Mouse (Mus musculus): ENCODE measurements around the gene Wbp2.

Wbp2 gene

DNA sequence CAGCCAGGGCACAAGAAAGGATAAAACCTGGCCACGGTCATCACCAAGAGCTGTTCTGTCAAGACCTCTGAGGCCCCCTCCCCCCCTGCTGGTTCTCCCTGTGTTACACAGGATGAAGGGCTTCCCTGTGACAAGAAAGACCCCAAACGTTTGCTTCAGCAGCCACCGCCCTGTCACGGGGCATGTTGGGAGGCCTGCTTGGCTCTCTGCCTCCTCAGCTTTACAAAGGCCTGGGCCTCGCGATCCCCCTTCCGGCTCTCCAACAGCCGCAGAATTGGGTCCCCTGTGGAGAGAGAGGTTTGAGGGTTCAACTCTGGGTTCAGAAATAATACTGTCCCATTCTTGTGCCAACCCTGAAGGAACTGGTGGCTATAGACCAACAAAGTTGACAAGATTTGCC lies 24.3 kb downstream of the Wbp2 start:
- no peak for DNase-seq (ENCODE audit: low read depth, low spot score)

DNA sequence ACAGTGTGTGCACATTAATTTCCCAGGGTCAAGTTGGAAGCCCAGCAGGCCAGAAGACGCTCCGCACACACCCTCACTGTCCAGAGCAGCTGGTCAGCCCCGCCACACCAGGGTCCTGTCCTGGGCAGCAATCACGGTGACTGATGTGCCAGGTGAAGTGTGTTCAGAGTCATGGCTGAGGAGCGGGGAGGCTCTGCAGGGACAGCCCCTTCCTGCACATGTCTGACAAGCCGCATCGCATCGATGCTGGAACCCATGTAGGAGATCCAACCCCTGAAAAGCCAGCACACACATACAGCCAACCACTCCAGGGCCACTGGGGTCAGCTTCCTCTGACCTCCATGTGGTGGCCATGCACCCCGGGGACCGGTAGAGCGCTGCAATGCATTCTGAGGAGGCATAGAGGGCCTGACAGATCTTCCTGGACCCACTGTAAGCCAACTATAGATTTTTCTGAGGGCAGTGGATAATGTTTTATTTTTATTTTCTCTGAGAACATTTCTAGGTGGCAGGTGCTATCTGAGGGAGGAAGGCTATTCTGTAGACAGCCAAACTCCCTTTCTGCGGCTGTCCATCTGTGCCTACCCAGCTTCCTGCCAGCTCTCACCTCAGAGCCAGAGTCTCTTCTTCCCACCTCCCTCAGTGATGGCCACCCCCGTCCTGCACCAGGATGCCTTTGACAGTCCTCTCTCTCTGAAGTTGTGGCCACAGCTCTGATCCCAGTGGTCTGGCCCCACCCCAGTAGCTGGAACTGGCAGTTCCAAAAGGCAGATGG lies 25.0 kb downstream of the Wbp2 start:
- no peak for DNase-seq (ENCODE audit: low read depth, low spot score)

DNA sequence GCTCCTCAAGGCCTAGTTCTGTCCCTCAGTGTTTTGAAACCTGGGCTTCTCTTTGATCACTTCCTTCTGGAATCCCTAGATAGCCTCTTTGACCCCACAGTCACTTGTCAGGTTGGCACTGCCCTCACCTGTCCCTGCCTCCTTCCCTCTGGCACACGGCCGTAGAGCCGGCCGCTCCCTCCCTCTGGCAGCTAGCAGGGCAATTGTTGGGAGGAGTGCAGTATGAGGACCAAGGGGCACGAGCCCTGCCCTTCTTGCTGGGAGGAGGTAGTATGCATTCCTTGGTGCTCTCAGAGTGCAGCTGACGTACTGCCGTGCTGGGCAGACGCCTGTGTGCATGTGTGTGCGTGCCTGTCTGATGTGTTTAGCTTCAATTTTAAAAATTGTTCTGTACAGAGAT lies 26.2 kb downstream of the Wbp2 start:
- no peak for DNase-seq (ENCODE audit: low read depth, low spot score)

DNA sequence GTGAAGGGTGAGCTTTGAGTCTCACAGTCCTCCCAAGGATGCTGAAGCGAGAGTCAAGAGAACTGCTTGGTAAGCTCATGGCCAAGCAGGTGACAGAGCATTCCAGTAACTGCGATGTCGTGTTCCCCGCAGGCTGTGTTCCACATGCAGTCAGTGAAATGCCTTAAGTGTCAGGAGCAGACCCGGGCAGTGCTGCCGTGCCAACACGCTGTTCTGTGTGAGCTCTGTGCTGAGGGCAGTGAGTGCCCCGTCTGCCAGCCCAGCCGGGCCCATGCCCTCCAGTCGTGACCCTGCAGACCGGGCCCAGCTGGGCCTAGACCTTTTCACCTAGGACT lies 27.1 kb downstream of the Wbp2 start:
- DNase-seq (ENCODE audit: low read depth, low spot score), result no peak

DNA sequence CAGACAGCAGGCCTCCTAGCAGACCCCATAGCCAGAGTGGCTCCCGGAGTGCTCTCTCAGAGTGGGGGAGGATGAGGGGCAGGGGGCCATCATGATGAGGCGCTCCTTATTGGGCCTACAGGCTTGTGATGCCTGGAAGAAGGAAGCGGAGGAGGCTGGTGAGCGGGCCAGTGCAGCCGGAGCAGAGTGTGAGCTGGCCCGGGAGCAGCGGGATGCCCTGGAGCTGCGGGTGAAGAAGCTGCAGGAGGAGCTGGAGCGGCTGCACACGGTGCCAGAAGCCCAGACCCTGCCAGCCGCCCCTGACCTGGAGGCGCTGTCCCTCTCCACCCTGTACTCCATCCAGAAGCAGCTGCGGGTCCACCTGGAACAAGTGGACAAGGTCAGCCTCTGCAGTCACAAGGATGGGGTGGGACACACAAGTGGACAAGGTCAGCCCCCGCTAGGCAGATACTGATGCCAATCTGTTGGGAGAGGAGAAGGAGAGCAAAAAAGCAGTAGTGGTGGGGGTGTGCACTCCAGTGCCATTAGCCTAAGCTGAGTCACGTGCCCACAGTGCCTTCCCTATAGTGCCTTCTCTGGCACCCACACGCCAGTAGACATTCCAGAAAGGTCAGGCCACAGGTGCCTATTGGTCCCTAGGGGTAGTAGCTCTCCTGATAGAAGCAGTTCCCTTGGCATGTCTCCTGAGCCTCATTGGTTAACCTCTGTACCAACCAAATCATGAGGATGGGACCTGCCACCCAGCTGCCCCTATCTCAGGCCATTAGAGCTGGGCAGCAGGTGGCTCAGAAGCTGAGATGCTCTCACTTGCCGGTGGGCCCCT lies 27.7 kb downstream of the Wbp2 start:
- no peak for DNase-seq (ENCODE audit: low read depth, low spot score)

DNA sequence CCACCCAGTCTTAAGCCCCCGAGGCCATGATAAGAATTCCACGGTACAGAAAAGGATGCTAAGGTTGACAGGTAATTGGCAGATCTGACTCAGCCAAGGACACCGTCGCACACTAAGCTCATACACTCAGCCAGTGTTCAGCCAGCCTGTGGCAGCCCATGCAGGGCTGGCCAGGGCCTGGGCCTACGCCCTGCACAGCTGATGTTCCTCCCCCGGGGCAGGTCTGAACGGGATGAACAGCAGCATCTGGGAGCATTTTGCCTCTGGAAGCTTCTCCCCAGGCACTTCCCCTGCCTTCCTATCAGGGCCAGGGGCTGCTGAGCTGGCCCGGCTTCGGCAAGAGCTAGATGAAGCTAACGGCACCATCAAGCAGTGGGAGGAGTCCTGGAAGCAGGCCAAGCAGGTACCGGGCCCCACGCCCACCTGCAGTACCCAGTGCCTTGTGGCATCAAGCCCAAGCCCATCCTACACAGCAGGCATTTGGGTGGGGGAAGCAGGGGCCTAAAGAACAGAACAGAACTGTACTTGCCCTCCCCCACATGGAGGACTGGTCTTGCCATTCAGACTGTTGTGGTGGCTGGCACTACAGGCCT lies 28.7 kb downstream of the Wbp2 start:
- DNase-seq (ENCODE audit: low read depth, low spot score), result no peak

DNA sequence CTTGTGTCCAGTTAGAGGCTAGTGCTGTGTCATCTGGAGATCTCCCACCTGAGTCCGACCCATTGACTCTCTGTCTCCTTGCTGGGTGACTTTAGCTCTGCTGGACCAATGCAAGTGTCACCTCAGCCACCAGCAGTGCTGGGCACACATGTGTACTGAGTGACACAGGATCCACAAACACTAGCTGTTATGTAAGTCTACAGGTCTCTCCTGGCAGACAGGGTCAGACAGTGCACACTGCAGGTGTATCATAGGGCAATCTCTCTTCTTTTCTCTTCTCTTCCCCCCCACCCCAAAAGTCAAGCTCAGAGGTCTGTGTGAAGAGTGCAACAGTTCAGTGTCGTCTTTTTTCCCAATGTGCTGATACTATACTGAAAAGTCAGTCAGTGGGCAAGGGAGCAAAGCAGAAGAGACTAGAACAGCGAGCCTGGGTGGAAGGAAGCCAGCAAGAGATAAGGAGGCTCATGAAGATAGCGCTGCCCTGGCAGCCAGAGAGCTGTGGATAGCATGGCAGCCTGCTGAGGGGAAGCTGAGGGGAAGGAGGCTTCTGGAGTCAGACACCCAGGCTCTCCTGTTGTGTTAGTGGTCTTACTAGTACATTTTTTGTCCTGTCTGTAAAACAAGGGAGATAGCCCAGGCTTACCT lies 29.4 kb downstream of the Wbp2 start:
- DNase-seq (ENCODE audit: low read depth, low spot score), result no peak

DNA sequence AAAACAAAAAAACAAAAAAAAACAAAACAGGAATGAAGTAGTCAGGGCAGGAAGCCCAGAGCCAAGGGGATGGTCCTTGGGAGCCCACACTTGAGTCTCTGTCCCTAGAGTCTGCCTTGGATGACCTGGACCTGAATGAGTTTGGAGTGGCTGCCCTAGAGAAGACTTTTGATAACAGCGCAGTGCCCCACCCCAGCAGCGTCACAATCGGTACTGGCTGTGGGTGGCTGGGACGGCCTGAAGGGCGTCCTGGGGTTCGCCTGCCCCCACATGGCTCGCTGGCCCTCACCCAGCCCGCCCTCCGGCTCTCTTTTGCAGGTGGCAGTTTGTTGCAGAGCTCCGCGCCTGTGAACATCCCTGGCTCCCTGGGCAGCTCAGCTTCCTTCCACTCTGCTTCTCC lies 30.9 kb downstream of the Wbp2 start:
- DNase-seq (ENCODE audit: low read depth, low spot score), result no peak

DNA sequence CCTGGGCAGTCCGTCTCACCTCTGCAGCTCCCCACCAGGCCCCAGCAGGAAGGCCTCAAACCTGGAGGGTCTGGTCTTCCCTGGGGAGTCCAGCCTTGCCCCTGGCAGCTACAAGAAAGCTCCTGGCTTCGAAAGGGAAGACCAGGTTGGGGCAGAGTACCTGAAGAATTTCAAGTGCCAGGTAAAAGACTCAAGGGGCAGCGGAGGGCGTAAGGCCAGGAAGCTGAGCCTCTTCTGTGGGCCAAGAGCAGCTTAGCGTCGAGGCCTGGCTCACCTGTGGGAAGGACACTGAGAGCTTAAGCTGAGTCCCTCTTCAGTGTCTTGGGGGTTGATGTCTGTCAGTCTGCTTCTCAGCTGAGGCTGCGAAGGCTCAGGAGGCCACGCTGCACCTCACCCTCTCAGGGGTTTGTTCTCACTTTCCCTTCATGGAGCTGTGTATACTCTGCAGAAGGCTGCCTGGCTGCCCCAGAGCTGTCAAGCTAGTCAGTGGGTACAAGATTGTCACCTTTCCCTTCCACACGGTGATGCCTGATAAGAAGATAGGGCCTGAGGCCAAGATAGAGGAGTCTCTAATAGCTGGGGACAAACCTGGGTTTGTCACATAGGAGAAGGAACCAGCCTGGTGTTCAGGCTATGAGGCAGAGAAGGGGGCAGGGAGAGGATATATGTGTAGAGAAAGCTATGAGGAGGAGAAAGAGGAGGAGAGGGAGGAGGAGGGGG lies 33.1 kb downstream of the Wbp2 start:
- no peak for DNase-seq (ENCODE audit: low read depth, low spot score)

DNA sequence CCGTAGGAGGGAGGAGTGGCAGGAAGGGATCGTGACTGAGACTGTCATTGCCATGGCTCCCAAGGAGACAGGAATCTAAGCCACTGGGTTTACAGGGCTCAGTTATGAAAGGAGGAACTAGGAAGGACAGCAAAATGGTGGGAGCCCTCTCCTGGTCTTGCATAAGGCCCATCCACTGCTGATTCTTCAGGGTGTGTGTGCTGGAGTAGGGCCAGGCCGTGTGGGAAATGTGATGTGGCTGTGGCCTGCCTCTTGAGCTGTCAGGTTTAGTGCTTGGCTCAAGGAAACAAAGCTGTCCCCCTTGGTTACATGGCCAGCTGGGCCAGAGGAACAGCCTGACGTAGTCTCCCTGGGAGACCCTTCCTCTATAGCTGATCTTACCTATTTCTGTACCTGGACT lies 36.6 kb downstream of the Wbp2 start:
- DNase-seq (ENCODE audit: low read depth, low spot score), result no peak

DNA sequence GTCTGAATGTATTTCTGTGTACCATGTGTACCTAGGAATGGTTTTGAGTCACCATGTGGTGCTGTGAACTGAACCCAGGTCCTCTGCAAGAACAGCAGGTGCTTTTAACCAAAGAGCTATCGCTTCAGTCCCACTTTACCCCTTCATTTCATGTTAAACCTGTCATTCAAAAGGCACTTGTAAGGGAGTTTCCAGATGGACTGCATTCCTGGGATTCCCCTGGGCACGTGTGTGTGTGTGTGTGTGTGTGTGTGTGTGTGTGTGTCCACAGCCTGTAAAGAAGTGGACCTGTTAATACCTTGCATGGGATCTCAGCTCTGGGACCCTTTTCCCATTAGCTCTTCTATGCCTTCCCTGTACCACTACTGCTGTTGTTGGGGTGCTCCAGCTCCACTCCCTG lies 37.2 kb downstream of the Wbp2 start:
- DNase-seq (ENCODE audit: low read depth, low spot score), result no peak

DNA sequence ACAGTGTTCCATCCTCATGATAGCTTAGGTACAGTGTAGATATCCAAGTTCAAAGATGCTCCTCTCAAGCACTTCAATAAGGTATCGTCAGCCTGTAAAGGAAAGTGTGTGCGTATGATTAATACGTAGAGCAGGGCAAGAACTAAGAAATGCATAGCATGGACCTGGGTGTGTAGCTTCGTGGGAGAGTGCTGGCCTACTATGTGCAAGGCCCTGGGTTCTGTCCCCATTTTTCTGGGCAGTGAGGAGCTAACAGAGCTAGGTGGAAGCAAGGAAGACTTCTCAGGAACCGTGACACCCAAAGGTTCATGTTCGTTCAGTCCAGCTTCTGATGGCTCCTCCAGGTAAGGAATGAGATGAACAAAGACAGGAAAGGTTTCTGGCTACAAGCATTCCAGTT lies 41.6 kb downstream of the Wbp2 start:
- no peak for DNase-seq (ENCODE audit: low read depth, low spot score)

DNA sequence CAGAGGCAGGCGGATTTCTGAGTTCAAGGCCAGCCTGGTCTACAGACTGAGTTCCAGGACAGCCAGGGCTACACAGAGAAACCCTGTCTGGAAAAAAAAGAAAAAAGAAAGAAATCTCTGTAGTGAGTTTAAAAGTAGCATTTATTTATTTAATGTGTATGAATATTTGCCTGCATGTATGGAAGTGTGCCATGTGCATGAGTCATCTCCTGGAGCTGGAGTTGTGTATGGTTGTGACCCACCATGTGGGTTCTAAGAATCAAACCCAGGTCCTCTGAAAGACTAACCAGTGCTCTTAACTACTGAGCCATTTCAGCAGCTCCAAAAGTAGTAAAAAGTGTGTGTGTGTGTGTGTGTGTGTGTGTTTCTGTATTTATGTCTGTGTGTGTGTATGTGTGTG lies 43.5 kb downstream of the Wbp2 start:
- DNase-seq (ENCODE audit: low read depth, low spot score), result no peak

DNA sequence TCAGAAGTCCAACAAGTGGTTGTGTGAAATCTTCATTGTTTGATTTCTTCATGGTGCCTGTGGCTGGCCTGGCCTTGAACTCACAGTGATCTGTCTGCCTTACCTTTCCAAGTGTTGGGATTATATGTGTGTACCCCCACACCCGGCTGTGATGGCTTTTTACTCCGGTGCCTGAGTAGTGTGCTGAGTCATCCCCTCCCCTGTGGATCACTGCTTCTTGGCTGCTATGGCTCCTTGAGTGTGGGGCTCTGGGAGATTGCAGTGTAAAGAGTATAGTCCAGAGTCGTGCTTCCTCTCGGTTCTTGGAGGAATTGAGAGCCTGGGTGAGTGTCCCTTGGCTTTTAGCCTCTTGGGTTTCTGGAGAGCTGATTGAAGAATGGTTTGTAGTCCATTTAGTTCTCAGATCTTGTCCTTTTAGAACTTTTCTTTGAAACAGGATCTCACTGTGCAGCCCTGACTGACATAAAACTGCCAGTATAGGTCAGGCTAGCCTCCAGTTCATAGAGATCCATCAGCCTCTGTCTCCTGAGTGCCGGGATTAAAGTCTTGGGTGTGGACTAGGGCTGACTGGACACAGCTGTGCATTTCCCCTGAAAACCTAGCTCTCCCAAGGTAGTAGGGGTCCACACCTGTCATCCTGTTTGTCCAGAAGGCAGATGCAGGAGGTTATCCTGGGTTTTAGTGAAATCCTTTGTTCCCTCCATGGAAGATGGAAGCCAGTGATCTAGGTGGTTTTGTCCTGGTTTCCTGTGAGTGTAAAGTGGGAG lies 44.2 kb downstream of the Wbp2 start:
- no peak for DNase-seq (ENCODE audit: low read depth, low spot score)

DNA sequence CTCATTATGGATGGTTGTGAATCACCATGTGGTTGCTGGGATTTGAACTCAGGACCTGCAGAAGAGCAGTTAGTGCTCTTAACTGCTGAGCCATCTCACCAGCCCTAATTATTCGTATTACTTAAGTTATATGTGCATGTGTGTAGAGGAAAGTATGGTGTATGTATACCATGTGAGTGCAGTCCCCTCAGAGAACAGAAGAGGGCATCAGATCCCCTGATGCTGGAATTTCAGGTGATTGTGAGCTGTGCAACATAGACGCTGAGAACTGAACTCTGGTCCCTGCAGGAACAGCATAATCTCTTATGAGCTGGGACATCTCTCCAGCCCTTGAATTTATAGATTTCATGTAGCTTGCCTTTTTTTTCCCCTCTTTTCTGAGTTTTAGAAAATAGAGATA lies 45.0 kb downstream of the Wbp2 start:
- DNase-seq (ENCODE audit: low read depth, low spot score), result no peak

DNA sequence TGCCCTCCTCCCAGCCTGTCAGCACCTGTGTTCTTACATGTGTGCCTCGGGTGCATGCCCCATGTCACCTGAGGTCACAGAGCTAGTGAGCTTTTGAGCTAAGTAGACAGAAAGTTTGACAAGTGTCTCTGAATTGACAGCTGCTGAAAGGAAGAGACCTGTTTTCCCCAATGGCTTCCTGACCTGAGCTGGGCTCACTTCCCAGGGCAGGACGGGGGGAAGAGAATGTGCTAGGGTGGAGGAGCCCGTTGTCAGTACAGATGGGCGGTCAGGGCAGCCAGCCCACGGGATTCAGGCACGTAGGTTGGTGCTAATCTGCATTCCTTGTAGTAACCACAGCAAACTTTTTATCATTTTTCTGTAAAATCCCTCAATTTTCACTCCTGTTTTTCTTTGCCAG lies 46.2 kb downstream of the Wbp2 start:
- DNase-seq (ENCODE audit: low read depth, low spot score), result no peak

DNA sequence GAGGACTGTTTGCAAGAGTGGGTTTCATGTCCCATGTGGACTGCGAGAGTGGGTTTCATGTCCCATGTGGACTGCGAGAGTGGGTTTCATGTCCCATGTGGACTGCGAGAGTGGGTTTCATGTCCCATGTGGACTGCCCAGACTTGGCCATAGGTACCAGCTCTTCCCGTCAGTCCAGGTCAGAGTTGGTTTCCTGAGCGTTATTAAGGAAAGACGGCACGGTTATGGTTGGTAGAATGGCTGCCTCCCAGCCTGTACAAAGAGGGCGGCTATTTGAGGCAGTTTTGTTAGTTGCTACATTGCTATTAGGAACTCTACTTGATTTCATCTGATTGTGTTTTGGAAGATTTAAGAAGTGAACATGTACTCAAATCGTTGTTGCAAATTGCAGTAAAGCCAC lies 49.0 kb downstream of the Wbp2 start:
- no peak for DNase-seq (ENCODE audit: low read depth, low spot score)

DNA sequence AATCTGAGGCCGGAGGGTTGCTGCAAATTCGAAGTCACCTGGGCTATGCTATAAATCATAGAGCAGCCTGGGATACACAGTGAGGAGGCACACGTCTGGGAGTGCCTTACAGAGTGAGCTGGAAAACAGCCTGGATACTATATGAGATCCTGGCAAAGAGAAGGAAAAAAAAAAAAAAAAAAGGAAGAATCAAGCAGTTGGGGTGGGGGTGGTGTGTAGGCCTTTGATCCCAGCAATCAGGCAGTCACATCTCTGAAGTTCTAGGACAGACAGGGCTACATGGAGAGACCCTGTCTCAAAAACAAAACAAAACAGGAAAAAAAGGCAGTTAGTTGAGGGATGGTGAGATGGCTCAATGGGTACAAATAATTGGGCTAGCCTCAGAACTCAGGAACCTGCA lies 50.1 kb downstream of the Wbp2 start:
- DNase-seq (ENCODE audit: low read depth, low spot score), result no peak

DNA sequence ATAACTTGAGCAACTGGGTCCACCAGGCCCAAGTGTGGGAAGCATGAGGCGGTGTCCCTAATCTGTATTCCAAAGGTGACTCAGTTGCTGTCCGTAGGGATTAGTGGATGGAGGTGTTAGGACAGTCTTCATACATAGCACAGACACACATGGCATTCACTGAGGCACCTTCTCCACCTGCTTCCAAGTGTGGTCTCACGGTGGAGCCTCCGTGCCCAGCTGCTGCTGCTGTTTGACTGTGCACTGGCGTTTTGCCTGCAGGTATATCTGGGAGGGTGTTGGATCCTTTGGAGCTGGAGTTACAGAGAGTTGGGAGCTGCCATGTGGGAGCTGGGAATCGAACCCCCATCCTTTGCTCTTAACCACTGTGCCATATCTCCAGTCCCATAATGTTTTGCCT lies 52.2 kb downstream of the Wbp2 start:
- no peak for DNase-seq (ENCODE audit: low read depth, low spot score)

DNA sequence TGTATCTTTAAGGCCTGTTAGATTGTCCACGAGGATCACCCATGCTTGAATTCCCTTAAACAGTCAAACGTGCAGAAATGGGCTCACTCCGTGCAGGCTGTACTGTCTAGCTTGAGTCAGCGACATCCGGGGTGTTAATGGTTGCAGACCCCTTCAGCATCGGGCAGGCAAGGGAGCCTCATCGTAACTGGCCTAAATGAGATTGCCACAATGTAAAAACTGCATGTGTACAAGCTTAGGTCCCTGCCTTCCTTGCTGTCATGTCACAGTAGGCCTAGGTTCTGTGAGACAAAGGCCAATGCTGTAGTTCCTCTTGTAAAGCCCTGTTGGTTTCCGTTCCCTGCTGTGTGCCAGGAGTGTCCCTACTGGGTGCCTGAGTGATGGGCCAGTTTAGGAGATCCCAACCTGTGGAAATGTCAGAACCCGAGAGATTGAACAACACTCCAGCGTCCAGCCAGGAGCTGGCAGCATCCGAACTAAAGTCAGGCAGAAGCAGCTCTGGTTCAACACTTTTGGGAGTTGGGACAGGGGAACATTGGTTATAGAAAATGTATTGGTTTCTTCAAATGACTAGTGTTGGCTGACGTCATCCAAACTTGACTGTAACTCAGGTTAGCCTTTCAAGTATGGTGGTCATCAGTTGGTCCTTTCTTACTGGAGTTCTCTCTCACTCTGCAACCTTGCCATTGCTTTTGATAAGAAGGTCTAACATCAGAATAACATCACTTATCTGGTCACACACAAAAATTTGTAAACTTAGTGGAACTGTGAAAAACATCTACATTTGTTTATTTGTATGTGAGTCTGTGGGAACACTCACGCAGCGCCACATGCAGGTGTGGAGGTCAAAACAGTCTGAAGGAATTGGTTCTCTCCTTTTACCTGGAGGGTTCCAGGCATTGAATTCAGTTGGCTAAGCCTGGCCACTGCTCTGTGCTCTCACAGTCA lies 55.6 kb downstream of the Wbp2 start:
- no peak for DNase-seq (ENCODE audit: low read depth, low spot score)

All from CD4-positive helper T cell, adult 2 months (primary cell).